Mouse (Mus musculus) MEL (cell line): ENCODE data around the gene Cdh10.

Experiments
- CTCF ChIP-seq, 3 experiments: IDR thresholded peaks in 2 of 3; conservative IDR thresholded peaks in 1 of 3; 2 replicates each; pipeline ENCODE4 v1.5.1; 2011 to 2012; ENCODE audit warnings: low read length in 3 of 3, low read depth in 2 of 3, mild to moderate bottlenecking in 2 of 3, improper control_type of control experiment in 1 of 3, inconsistent platforms in 1 of 3, mixed read lengths in 1 of 3, moderate library complexity in 1 of 3; ENCODE audit not compliant: control insufficient read depth in 1 of 3, insufficient read depth in 1 of 3, poor library complexity in 1 of 3, severe bottlenecking in 1 of 3
- EP300 ChIP-seq, 2 experiments: IDR thresholded peaks; 2 replicates each; pipeline ENCODE4 v1.6.1; 2011; ENCODE audit warnings: improper control_type of control experiment in 2 of 2, low read length in 2 of 2, low read depth in 1 of 2, mild to moderate bottlenecking in 1 of 2
- GABPA ChIP-seq: IDR thresholded peaks from 2 replicates; pipeline ENCODE4 v1.6.1; 2012; ENCODE audit warnings: low read depth, mild to moderate bottlenecking, inconsistent platforms, low read length, improper control_type of control experiment, moderate library complexity
- GATA1 ChIP-seq: IDR thresholded peaks from 2 replicates; pipeline ENCODE4 v1.6.1; 2011; ENCODE audit warnings: low read depth, low read length, improper control_type of control experiment
- HCFC1 ChIP-seq: IDR thresholded peaks from 2 replicates; pipeline ENCODE4 v1.6.1; 2012; ENCODE audit warnings: low read depth, mild to moderate bottlenecking, inconsistent platforms, low read length, improper control_type of control experiment, moderate library complexity
- POLR2A ChIP-seq, 2 experiments: IDR thresholded peaks; 2 replicates each; pipeline ENCODE4 v1.6.1; 2011 to 2012; ENCODE audit warnings: low read length in 2 of 2, mild to moderate bottlenecking in 2 of 2, control low read depth in 1 of 2, improper control_type of control experiment in 1 of 2, low read depth in 1 of 2, moderate library complexity in 1 of 2; ENCODE audit not compliant: control insufficient read depth in 1 of 2, insufficient read depth in 1 of 2, poor library complexity in 1 of 2
- POLR2AphosphoS5 ChIP-seq: IDR thresholded peaks from 2 replicates; pipeline ENCODE4 v1.6.1; 2012; ENCODE audit warnings: low read depth, borderline replicate concordance, mild to moderate bottlenecking, inconsistent platforms, low read length, moderate library complexity, mixed read lengths
- TAL1 ChIP-seq: IDR thresholded peaks from 2 replicates; pipeline ENCODE4 v1.6.1; 2012; ENCODE audit warnings: mild to moderate bottlenecking, inconsistent platforms, low read length, moderate library complexity, mixed read lengths
- ZKSCAN1 ChIP-seq: IDR thresholded peaks from 2 replicates; pipeline ENCODE4 v1.6.1; 2012; ENCODE audit warnings: low read depth, mild to moderate bottlenecking, inconsistent platforms, low read length, improper control_type of control experiment, moderate library complexity
- ZNF384 ChIP-seq: IDR thresholded peaks from 2 replicates; pipeline ENCODE4 v1.6.1; 2012; ENCODE audit warnings: low read depth, mild to moderate bottlenecking, inconsistent platforms, low read length, improper control_type of control experiment

- TF ChIP-seq POLR2A (IDR thresholded peaks at IDR 0.05; ENCODE audit: control insufficient read depth in 1 of 2, insufficient read depth in 1 of 2, low read depth in 1 of 2, low read length in 2 of 2, poor library complexity in 1 of 2) (no peak), CTCF (IDR thresholded peaks at IDR 0.05 in 2 of 3, conservative IDR thresholded peaks at IDR 0.05 in 1 of 3; ENCODE audit: control insufficient read depth in 1 of 3, insufficient read depth in 1 of 3, low read depth in 2 of 3, low read length in 3 of 3, poor library complexity in 1 of 3, severe bottlenecking in 1 of 3) (no peak), EP300 (IDR thresholded peaks at IDR 0.05; ENCODE audit: low read depth in 1 of 2, low read length in 2 of 2) (no peak), GABPA (no peak), POLR2AphosphoS5 (no peak), GATA1 (no peak), ZKSCAN1 (no peak), HCFC1 (no peak), TAL1 (no peak), ZNF384 (no peak)
Measured at GRCm38 (mm10) chr15:18823420-18823819, 4.7 kb downstream of the Cdh10 start.
